Mouse (Mus musculus) CH12F3 (cell line): Measurements from ENCODE around the gene Hba-x.
"Not testable (repeated sequence)": the region's sequence is repeated elsewhere in the genome, so short reads cannot be mapped to it uniquely, and the experiment has no call there.

Experiments
- in situ Hi-C: fragments of 300-500 bp; cut with MboI; formaldehyde crosslinking; loops from 2 replicates; pipeline ENCODE4 v1.14.3; 2020; ENCODE audit warnings: low sequenced_read_pairs

Gene Hba-x

GRCm38 (mm10) chr11:32247068-32247467 lies 29.1 kb upstream of the Hba-x start:
- in situ Hi-C loops: no loop called here

GRCm38 (mm10) chr11:32248350-32248749 lies 27.9 kb upstream of the Hba-x start:
- in situ Hi-C loops: no loop called here

- in situ Hi-C loops: no loop called here
Observed at GRCm38 (mm10) chr11:32250880-32251763, 25.1 kb upstream of the Hba-x start.

- in situ Hi-C loops: no loop called here
Observed at GRCm38 (mm10) chr11:32253121-32253520, 23.1 kb upstream of the Hba-x start.

- in situ Hi-C loops: no loop called here
Observed at GRCm38 (mm10) chr11:32256146-32256545, 20.1 kb upstream of the Hba-x start.

GRCm38 (mm10) chr11:32256566-32256965 lies 19.6 kb upstream of the Hba-x start:
- in situ Hi-C loops: no loop called here

GRCm38 (mm10) chr11:32262674-32263415 lies 13.4 kb upstream of the Hba-x start:
- in situ Hi-C loops: no loop called here

- in situ Hi-C loops: no loop called here
Observed at GRCm38 (mm10) chr11:32265117-32265738, 11.0 kb upstream of the Hba-x start.

- in situ Hi-C loops: no loop called here
Observed at GRCm38 (mm10) chr11:32266194-32266593, 10.0 kb upstream of the Hba-x start.

GRCm38 (mm10) chr11:32266776-32267175 lies 9.4 kb upstream of the Hba-x start:
- in situ Hi-C loops: no loop called here

- in situ Hi-C loops: no loop called here
Observed at GRCm38 (mm10) chr11:32267188-32267884, 8.9 kb upstream of the Hba-x start, which contains the start of gene Nprl3. Gene Nprl3 (minus strand): TSS chr11:32267707.

- in situ Hi-C loops: no loop called here
Observed at GRCm38 (mm10) chr11:32267964-32268363, 8.2 kb upstream of the Hba-x start.

- in situ Hi-C loops: no loop called here
Observed at GRCm38 (mm10) chr11:32268952-32269351, 7.2 kb upstream of the Hba-x start.

GRCm38 (mm10) chr11:32271178-32271577 lies 5.0 kb upstream of the Hba-x start:
- in situ Hi-C loops: no loop called here

GRCm38 (mm10) chr11:32277736-32278457 lies 1.7 kb downstream of the Hba-x start:
- in situ Hi-C loops: no loop called here

GRCm38 (mm10) chr11:32278458-32278957 lies 2.3 kb downstream of the Hba-x start:
- in situ Hi-C loops: no loop called here

GRCm38 (mm10) chr11:32280646-32281045 lies 4.4 kb downstream of the Hba-x start:
- in situ Hi-C loops: no loop called here

GRCm38 (mm10) chr11:32281416-32282144 lies 5.4 kb downstream of the Hba-x start:
- in situ Hi-C loops: no loop called here

GRCm38 (mm10) chr11:32283091-32283777 lies 7.0 kb downstream of the Hba-x start, which contains the start of gene Hba-a1:
Gene Hba-a1 (plus strand): TSS chr11:32283511.
- in situ Hi-C loops: not testable (repeated sequence)
